Mouse (Mus musculus): ENCODE results near the gene Tcf15.

The Tcf15 gene

DNA sequence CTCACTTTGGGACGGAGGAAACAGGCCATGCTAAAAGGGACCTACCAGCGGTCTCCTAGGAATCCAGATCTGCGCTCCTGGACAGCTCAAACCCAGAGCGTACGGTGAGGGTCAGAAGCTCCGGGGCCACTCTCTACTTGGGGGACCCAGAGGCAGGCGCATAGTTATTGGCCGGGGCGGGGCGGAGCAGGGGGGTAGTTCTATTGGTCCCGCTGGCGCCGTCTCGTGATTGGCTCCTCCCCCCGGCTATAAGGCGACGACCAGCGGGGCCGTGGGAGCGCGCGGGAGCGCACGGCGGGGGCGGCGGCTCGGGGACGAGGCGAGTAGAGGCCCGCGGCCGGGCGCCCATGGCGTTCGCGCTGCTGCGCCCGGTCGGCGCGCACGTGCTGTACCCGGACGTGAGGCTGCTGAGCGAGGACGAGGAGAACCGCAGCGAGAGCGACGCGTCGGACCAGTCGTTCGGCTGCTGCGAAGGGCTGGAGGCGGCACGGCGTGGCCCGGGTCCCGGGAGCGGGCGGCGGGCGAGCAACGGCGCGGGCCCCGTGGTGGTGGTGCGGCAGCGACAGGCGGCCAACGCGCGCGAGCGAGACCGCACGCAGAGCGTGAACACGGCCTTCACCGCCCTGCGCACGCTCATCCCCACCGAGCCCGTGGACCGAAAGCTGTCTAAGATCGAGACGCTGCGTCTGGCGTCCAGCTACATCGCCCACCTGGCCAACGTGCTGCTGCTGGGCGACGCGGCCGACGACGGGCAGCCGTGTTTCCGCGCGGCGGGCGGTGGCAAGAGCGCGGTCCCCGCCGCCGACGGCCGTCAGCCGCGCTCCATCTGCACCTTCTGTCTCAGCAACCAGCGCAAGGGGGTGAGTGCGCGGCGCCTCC, at the start of gene Tcf15:
Gene Tcf15, plus strand, starts transcription at position 283 of the 879 bp plus-strand sequence.
- DNase-seq (ENCODE audit: low spot score) = peak; percentile 46

- no peak for DNase-seq (ENCODE audit: low spot score)
These were observed 48.4 kb upstream of the Tcf15 start for GRCm38 (mm10) chr2:152094856-152095545.

GRCm38 (mm10) chr2:152096922-152097321, 46.4 kb upstream of the Tcf15 start:
- DNase-seq (ENCODE audit: low spot score) = no peak

DNA sequence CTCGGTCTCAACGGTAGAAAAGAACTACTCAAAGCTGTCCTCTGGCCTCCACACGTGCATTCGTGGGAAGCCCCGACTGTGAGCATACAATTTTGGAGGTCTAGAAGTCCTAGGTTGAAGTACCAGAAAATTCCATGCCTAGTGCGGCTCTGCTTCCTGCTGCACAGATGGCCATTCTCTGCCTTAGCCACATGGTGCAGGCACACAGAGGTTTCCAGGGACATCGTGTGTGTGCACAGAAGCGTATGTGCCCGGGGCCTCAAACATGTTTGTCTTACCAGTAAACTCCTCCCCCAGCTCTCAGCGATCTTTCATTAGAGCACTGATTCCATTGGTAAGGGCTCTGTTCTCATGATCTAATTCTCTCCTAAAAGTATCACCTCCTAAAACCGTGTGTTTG, 45.4 kb upstream of the Tcf15 start:
- DNase-seq (ENCODE audit: low spot score) = no peak

GRCm38 (mm10) chr2:152099538-152099937, 43.8 kb upstream of the Tcf15 start:
- DNase-seq (ENCODE audit: low spot score) = no peak

DNA sequence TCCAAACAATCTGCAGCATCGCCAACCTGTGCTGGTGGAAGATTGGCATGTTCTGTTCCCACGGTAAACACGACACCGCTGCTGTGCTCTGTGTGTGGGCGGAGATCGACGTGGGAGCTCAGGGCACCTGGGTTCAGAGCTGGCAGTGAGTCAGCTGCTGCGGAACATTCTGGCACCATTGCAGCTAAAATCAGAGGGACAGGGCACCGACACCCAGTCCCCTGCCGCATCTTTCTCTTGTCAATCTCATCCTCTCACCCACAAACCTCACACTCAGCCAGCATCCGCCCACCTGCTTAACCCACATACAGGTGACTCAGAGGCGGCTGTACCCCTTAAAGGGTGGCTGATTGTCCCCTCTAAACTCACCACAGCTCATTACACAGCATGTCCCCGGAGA, 41.6 kb upstream of the Tcf15 start:
- no peak for DNase-seq (ENCODE audit: low spot score)

DNA sequence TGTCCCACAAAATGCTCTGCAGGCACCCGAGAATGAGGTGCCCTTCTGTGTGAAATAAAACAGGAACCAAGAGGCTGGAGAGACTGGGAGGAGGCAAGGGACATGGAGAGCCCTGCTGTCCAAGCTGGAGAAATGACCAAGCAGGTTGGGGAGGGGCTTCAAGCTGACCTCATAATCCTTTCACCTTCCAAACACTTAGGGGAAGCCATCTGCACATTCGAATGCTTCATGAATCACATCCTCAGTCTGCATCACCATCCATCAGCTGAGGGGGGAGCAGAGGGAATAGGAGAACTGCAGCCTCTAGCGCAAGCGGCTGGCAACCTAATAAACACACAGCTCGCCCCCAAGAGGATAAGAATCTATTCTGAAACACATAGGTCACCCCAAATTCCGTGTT, 41.0 kb upstream of the Tcf15 start:
- DNase-seq (ENCODE audit: low spot score) = no peak

DNA sequence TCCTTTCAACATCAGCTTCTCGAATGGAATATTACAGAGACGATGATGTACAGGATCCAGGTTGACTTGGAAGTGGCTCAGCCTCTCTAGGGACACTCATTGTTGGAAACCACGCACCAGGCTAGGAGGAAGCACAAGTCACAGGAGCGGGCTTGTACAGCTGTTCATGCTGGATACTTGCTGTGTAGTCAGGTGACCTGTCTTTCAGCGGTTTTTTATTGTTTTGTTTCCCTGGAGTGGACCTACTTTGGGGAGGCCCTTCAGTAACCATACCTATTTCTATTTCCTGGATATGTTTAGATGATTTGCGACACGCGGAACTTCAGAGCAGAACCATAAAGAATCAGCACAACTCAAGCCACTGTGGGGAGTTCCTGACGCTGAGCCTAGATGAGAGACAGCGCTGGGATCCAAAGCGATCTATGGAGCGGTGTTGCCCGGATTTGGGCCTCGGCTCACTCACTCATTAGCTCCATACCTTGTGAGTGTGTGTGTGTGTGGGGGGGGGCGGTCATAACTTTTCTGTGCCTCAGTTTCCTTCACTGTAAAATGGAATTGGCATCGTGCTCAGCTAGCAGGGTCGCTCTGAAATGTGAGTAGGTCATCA, 38.5 kb upstream of the Tcf15 start:
- peak; percentile 2 for DNase-seq (ENCODE audit: low spot score)

- DNase-seq (ENCODE audit: low spot score) = peak; percentile 86
These were observed 37.8 kb upstream of the Tcf15 start, which contains the start of gene Srxn1 for GRCm38 (mm10) chr2:152105318-152106224. Srxn1 (plus strand) TSS chr2:152105516.

DNA sequence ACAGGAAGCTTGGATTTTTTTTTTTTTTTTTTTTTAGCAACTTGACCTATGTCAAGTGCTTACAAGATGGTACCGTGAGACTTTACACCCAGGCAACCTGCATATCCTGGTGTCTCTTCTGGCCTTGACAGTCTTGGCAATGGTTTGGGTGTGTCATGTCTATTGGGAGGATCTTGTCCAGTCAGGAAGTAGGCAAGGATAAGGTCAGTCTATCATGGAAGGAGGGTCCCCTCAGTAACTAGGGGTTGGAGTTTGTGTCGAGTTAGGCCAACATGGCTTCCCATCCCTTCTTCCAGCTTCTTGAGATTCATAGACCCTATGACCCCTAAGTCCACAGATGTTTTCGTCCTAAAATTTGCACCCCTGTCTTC, 37.2 kb upstream of the Tcf15 start:
- DNase-seq (ENCODE audit: low spot score) = no peak

GRCm38 (mm10) chr2:152106597-152106996, 36.8 kb upstream of the Tcf15 start:
- DNase-seq (ENCODE audit: low spot score) = no peak

DNA sequence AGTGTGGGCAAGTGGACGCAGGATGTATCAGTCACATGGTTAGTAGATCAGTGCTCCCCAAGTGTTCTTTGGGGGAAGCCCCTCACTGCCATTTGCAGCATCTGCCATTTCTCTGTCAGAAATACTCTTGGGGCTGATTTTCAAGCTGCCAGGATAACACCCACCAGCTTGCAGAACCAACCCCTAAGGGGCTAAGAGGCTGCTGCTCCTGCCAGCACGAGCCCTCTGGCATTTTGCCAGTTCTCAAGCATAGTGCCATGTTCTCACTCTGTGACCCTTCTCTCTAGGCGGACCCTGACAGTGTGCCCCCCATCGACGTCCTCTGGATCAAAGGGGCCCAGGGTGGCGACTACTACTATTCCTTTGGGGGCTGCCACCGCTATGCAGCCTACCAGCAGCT, 34.7 kb upstream of the Tcf15 start:
- DNase-seq (ENCODE audit: low spot score) = no peak

GRCm38 (mm10) chr2:152109386-152109785, 34.0 kb upstream of the Tcf15 start:
- no peak for DNase-seq (ENCODE audit: low spot score)

GRCm38 (mm10) chr2:152111311-152111710, 32.0 kb upstream of the Tcf15 start:
- DNase-seq (ENCODE audit: low spot score) = no peak

DNA sequence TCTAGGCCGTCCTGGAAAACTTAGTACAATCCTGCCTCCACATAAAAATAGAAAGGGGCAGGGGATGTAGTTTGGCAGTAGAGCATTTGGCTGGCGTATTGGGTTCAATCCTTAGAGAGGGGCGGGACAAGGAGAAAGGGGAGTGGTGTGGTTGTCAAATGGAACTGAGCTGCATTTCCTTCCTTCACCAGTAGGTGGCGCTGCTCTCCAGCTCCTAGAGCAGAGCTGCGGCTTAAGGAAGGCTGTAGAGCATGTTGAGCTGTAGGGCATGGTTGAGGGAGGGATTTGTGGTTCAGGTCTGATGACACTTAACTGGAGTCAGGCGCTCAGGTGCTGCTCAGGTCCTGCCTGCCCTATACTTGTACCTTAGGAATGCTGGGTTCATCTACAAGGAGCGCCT, 31.4 kb upstream of the Tcf15 start:
- DNase-seq (ENCODE audit: low spot score) = peak; percentile 87

DNA sequence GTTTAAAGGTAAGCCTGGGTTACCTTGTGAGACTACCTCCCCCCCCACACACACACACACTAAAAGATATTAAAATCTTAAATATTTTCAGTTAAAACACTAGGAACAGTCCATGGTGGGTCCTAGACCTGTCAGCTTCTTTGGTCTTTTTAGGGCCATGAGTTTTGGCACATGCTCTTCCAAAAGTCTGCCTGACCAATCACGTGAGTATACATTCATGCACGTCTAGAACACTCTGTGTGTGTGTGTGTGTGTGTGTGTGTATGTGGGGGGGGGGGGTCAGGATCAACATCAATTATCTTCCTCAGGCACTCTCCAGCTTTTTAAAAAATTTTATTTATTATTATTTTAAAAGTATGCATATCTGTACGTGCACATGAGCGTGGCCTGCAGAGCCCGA, 30.9 kb upstream of the Tcf15 start:
- no peak for DNase-seq (ENCODE audit: low spot score)

- DNase-seq (ENCODE audit: low spot score) = no peak
These were observed 30.4 kb upstream of the Tcf15 start for GRCm38 (mm10) chr2:152112970-152113369.

DNA sequence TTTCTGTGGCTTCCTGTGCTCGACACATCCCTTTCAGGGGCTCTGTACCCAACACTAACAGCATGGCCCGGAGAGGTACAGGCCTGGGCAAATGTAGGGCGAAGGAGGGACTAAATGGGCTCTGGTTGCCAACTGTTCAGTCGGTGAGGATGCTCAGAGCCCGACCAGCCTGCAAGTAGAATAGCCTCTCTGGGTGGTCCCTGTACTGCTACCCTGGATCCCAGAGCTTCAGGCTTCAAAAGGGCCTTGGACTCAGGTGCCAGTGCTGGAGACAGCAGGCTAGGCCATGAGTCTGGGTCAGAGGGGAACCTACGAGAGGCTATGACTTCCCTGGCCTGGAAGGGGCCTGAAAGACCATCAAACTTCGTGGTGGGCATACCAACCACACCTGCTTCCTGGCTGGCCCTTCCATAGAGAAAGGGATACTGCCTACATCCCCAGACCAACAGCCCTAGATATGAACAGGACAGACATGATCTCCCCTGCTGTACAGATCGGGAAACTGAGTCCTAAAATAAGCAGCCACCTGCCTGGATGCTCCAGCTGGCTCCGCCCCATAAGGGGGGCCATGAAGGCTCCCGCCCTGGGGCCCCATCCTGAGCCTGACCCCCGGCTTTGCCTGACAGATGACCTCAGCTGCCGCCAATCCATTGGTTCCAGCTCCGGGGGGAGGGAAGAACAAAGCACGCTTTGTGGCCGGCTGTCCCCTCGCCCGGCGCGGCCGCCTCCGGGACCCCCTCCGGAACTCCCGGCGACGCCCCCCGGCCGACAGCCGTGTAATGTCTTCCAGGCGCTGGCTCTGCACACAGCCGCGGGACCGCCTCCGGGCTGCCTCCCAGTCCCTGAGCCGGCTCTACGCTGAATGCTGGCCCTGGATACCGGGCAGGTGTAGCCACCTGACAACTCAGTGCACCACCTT, 29.0 kb upstream of the Tcf15 start:
- no peak for DNase-seq (ENCODE audit: low spot score)

- no peak for DNase-seq (ENCODE audit: low spot score)
These were observed 25.7 kb upstream of the Tcf15 start for GRCm38 (mm10) chr2:152117694-152118093.

- no peak for DNase-seq (ENCODE audit: low spot score)
These were observed 24.0 kb upstream of the Tcf15 start for GRCm38 (mm10) chr2:152119228-152119865.
